In the genomic region with DNA sequence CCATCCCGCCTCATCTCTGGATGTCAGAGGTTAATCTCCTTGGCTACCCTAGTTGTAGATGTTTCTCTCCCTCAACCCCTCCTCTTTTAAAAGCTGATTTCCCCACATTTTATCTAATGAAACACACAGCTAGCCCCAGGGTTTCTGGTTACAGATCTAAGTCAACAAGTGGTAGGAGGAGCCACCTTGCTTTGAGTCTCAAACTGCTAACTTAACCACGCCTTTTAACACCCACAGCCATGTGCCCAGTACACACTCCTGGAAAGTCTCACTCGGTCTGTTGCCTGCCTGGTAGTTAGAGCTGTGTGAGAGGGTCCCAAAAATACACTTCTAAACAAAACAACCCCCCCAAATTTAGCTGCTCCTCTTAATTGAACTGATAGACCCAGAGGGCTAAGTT, we compare ENCODE assay signal across 7 mouse cellular contexts.
A peak's percentile ranks its signal among the peaks of the same experiment; 100 is the strongest.
DNase-seq lines count a peak whose midpoint lies in the region; ATAC-seq and TF ChIP-seq lines count a peak whose summit lies in the region.

No protein-coding gene starts in this region.

- no peak overlapping the region for H3K9ac ChIP-seq in CH12.LX (ENCODE audit: insufficient read depth, low read depth)
- H3K9ac ChIP-seq in liver, embryonic 16.5 days (ENCODE audit: low read depth, low read length), result no peak overlapping the region

- no peaks in the 10 kb centered on the region for H3K36me3 ChIP-seq in CH12.LX (replicated peaks in 1 of 2; ENCODE audit: control insufficient read depth in 1 of 2, insufficient read depth in 1 of 2, low read length in 1 of 2)
- H3K36me3 ChIP-seq in liver, embryonic 16.5 days (ENCODE audit: control insufficient read depth, insufficient read depth), result no peaks in the 10 kb centered on the region

- no peaks in the 10 kb centered on the region for H3K9me3 ChIP-seq in CH12.LX (replicated peaks; ENCODE audit: low read length)
- H3K9me3 ChIP-seq in liver, embryonic 16.5 days (replicated peaks; ENCODE audit: control insufficient read depth, low read length), result no peaks in the 10 kb centered on the region

- TF ChIP-seq POLR2A in CH12.LX (IDR thresholded peaks at IDR 0.05; ENCODE audit: low read depth, low read length), result no peak

- peak; percentile 33 to 38; a peak in 2 of 4 replicates for ATAC-seq in hematopoietic stem cell, adult 5-6 weeks (replicated peaks in 1 of 2; ENCODE audit: insufficient read depth in 1 of 2, low FRiP score in 2 of 2, low TSS enrichment in 1 of 2, low read depth in 1 of 2, poor library complexity in 2 of 2, severe bottlenecking in 2 of 2)
- ATAC-seq in liver, embryonic 16.5 days (ENCODE audit: low read depth), result peak; percentile 73

- H3K27me3 ChIP-seq in CH12.LX (replicated peaks), result no peaks in the 10 kb centered on the region
- no peaks in the 10 kb centered on the region for H3K27me3 ChIP-seq in liver, embryonic 16.5 days (ENCODE audit: control insufficient read depth, insufficient read depth, low read depth, low read length)

- in situ Hi-C loops in CH12.LX (cut with MboI; ENCODE audit: low pct_ligation_motif_present, low pct_unique_long_range_greater_than_20kb, low sequenced_read_pairs), result no loop called here

- peaks cover 4 to 41% of the 10 kb centered on the region in 2 experiments for H3K4me1 ChIP-seq in CH12.LX (ENCODE audit: control insufficient read depth in 1 of 2, insufficient read depth in 2 of 2)
- peaks cover 20% of the 10 kb centered on the region for H3K4me1 ChIP-seq in liver, embryonic 16.5 days (ENCODE audit: control insufficient read depth, low read depth, low read length)

- no peak for TF ChIP-seq EP300 in CH12.LX (IDR thresholded peaks at IDR 0.05; ENCODE audit: low read length)

- no peak overlapping the region for H3K27ac ChIP-seq in CH12.LX (ENCODE audit: insufficient read depth, low read depth)
- no peak overlapping the region; the same call in 1 of the 2 replicates for H3K27ac ChIP-seq in liver, embryonic 16.5 days (ENCODE audit: low read length)
- H3K27ac ChIP-seq in layer of hippocampus, adult 2 months, result no peak overlapping the region

- H3K4me3 ChIP-seq in CH12.LX (replicated peaks in 1 of 3; ENCODE audit: low read depth in 2 of 3, low read length in 2 of 3, poor library complexity in 1 of 3), result no peak overlapping the region
- H3K4me3 ChIP-seq in liver, embryonic 16.5 days (ENCODE audit: low read depth, low read length), result peak overlapping the region; percentile 35
- no peak overlapping the region for H3K4me3 ChIP-seq in layer of hippocampus, adult 2 months

- DNase-seq in CD4-positive helper T cell, adult 2 months (ENCODE audit: low read depth, low spot score), result peak; percentile 32
- DNase-seq in CH12.LX (ENCODE audit: extremely low read depth), result peak; percentile 64
- DNase-seq in right cerebral cortex, adult 2 months (ENCODE audit: low spot score in 2 of 2), result no peak
- no peak for DNase-seq in adrenal gland, postnatal 14 days
- no peak for DNase-seq in layer of hippocampus, adult 2 months (ENCODE audit: low spot score in 2 of 2)

- H3K4me2 ChIP-seq in CH12.LX (ENCODE audit: insufficient read depth, low read depth, poor library complexity, severe bottlenecking), result peak overlapping the region; percentile 44
- H3K4me2 ChIP-seq in liver, embryonic 16.5 days (ENCODE audit: low read depth, low read length), result peak overlapping the region; percentile 60

- dilution Hi-C loops in CH12.LX (cut with MboI; ENCODE audit: extremely low pct_ligation_motif_present, extremely low pct_unique_long_range_greater_than_20kb, low sequenced_read_pairs), result no loop called here

- no peaks in the 10 kb centered on the region for H3K79me2 ChIP-seq in CH12.LX (replicated peaks; ENCODE audit: control insufficient read depth, extremely low read depth, insufficient read depth, poor library complexity, severe bottlenecking)

- no peak for TF ChIP-seq CTCF in CH12.LX (conservative IDR thresholded peaks at IDR 0.05 in 1 of 2, IDR thresholded peaks at IDR 0.05 in 1 of 2; ENCODE audit: low read depth in 2 of 2, low read length in 2 of 2)
- TF ChIP-seq CTCF in layer of hippocampus, adult 2 months (conservative IDR thresholded peaks at IDR 0.05), result no peak

- WGBS in liver, embryonic 16.5 days (ENCODE audit: insufficient replicate concordance), result 11% methylated on average over 3 of the region's 3 CpGs

- no peak for TF ChIP-seq RAD21 in CH12.LX (IDR thresholded peaks at IDR 0.05; ENCODE audit: low read depth, low read length)

TF ChIP-seq in CH12.LX, 34 proteins besides CTCF, POLR2A, EP300 and RAD21:
- TF ChIP-seq ELF1 (IDR thresholded peaks at IDR 0.05; ENCODE audit: low read depth, low read length) (no peak), MYC (IDR thresholded peaks at IDR 0.05; ENCODE audit: low read depth, low read length) (no peak), MAX (IDR thresholded peaks at IDR 0.05; ENCODE audit: low read length) (peak; percentile 44)
TF ChIP-seq in CH12.LX: peak in this region for 1.

Comparison
In these comparisons a context has a peak if more than half of its experiments do, and no peak if none do; other contexts are left out.
1. DNase-seq: peak in CD4-positive helper T cell, adult 2 months (single experiment) and CH12.LX (single experiment); none in right cerebral cortex, adult 2 months (0 of 2), adrenal gland, postnatal 14 days (single experiment) and layer of hippocampus, adult 2 months (0 of 2).